Mouse (Mus musculus) myocyte (in vitro differentiated cells): ENCODE measurements around the gene Rgs3.

Source experiments
- CEBPB ChIP-seq: IDR thresholded peaks from 2 replicates; pipeline ENCODE4 v1.6.1; 2011; ENCODE audit warnings: mild to moderate bottlenecking, moderate library complexity; ENCODE audit not compliant: poor library complexity, insufficient read depth, severe bottlenecking
- E2F4 ChIP-seq: IDR thresholded peaks from one replicate; pipeline ENCODE4 v1.6.1; 2011; ENCODE audit warnings: mild to moderate bottlenecking, control low read depth, moderate library complexity; ENCODE audit not compliant: insufficient read depth
- MAX ChIP-seq: IDR thresholded peaks from one replicate; pipeline ENCODE4 v1.6.1; 2011; ENCODE audit warnings: low read depth, mild to moderate bottlenecking, control low read depth
- MYOD1 ChIP-seq, 3 experiments: IDR thresholded peaks; one replicate each; pipeline ENCODE4 v1.6.1; 2011; ENCODE audit warnings: control low read depth in 2 of 3, low read depth in 2 of 3, mild to moderate bottlenecking in 2 of 3, moderate library complexity in 1 of 3; ENCODE audit not compliant: insufficient read length in 2 of 3, control insufficient read depth in 1 of 3
- MYOG ChIP-seq, 3 experiments: IDR thresholded peaks; one replicate each; pipeline ENCODE4 v1.6.1; 2011; ENCODE audit warnings: control low read depth in 2 of 3, low read depth in 2 of 3, mild to moderate bottlenecking in 2 of 3; ENCODE audit not compliant: insufficient read length in 2 of 3, control insufficient read depth in 1 of 3, insufficient read depth in 1 of 3
- POLR2A ChIP-seq: IDR thresholded peaks from one replicate; pipeline ENCODE4 v1.6.1; 2011; ENCODE audit warnings: low read depth, mild to moderate bottlenecking, control low read depth, moderate library complexity; ENCODE audit not compliant: insufficient read length
- POLR2AphosphoS2 ChIP-seq: IDR thresholded peaks from one replicate; pipeline ENCODE4 v1.6.1; 2011; ENCODE audit warnings: low read depth, control low read depth; ENCODE audit not compliant: insufficient read length
- REST ChIP-seq: IDR thresholded peaks from one replicate; pipeline ENCODE4 v1.6.1; 2011; ENCODE audit warnings: mild to moderate bottlenecking, control low read depth, moderate library complexity; ENCODE audit not compliant: insufficient read depth, insufficient read length
- TCF12 ChIP-seq: IDR thresholded peaks from one replicate; pipeline ENCODE4 v1.6.1; 2011; ENCODE audit warnings: mild to moderate bottlenecking, control low read depth; ENCODE audit not compliant: poor library complexity, insufficient read depth, severe bottlenecking
- TCF3 ChIP-seq: IDR thresholded peaks from one replicate; pipeline ENCODE4 v1.6.1; 2011; ENCODE audit warnings: low read depth, control low read depth; ENCODE audit not compliant: insufficient read length
- USF1 ChIP-seq: IDR thresholded peaks from one replicate; pipeline ENCODE4 v1.6.1; 2011; ENCODE audit warnings: low read depth, mild to moderate bottlenecking, control low read depth, moderate library complexity

GRCm38 (mm10) chr4:62551966-62552365 is 7.7 kb upstream of the Rgs3 start:
- no peak for TF ChIP-seq MYOD1 (IDR thresholded peaks at IDR 0.05; ENCODE audit: control insufficient read depth in 1 of 3, insufficient read length in 2 of 3, low read depth in 2 of 3)
- no peak for TF ChIP-seq POLR2A
- TF ChIP-seq MAX, result no peak
- TF ChIP-seq CEBPB, result no peak
- TF ChIP-seq POLR2AphosphoS2, result no peak
- no peak for TF ChIP-seq E2F4
- TF ChIP-seq REST, result no peak
- no peak for TF ChIP-seq USF1
- no peak for TF ChIP-seq MYOG (IDR thresholded peaks at IDR 0.05; ENCODE audit: control insufficient read depth in 1 of 3, insufficient read depth in 1 of 3, insufficient read length in 2 of 3, low read depth in 2 of 3)
- TF ChIP-seq TCF12, result no peak
- TF ChIP-seq TCF3, result no peak
